Mouse (Mus musculus) liver, embryonic 12.5 days (tissue): ENCODE results near the gene Trpm2. TPM values are rescaled to one million over a fixed set of nuclear protein-coding genes. Genes with fewer than 3 reads are reported as not detected.
A peak's percentile ranks its signal among the peaks of the same experiment; 100 is the strongest.

Experiments
- ATAC-seq: fragments of 200-750 bp; cut with Nextera tagmentation; 2 replicates; pipeline ENCODE4 v1.8.0; 2017; ENCODE audit warnings: moderate number of reproducible peaks, mild to moderate bottlenecking, moderate library complexity
- H3K27ac ChIP-seq: fragments of 300-500 bp; sonication (generic); 2 replicates; pipeline ENCODE4 v1.5.1; 2016; ENCODE audit warnings: mild to moderate bottlenecking
- H3K27me3 ChIP-seq: fragments of 300-500 bp; sonication (generic); replicated peaks from 2 replicates; pipeline ENCODE4 v1.6.1; 2016; ENCODE audit warnings: mild to moderate bottlenecking, moderate library complexity
- H3K36me3 ChIP-seq: fragments of 300-500 bp; sonication (generic); 2 replicates; pipeline ENCODE4 v1.6.1; 2016; ENCODE audit warnings: mild to moderate bottlenecking, moderate library complexity
- H3K4me1 ChIP-seq: fragments of 300-500 bp; sonication (generic); 2 replicates; pipeline ENCODE4 v1.6.1; 2016
- H3K4me2 ChIP-seq: fragments of 300-500 bp; sonication (generic); 2 replicates; pipeline ENCODE4 v1.6.1; 2016; ENCODE audit warnings: mild to moderate bottlenecking, moderate library complexity
- H3K4me3 ChIP-seq: fragments of 300-500 bp; sonication (generic); 2 replicates; pipeline ENCODE4 v1.5.1; 2016; ENCODE audit warnings: mild to moderate bottlenecking, moderate library complexity
- H3K9ac ChIP-seq: fragments of 300-500 bp; sonication (generic); 2 replicates; pipeline ENCODE4 v1.6.1; 2016; ENCODE audit warnings: mild to moderate bottlenecking, moderate library complexity
- H3K9me3 ChIP-seq: fragments of 300-500 bp; sonication (generic); replicated peaks from 2 replicates; pipeline ENCODE4 v1.6.1; 2016; ENCODE audit warnings: mild to moderate bottlenecking, moderate library complexity
- WGBS: fragments of 180-500 bp; shearing (Covaris S2); methylation state at CpG from one replicate; pipeline ENCODE4 v1.1.7; 2016; ENCODE audit not compliant: insufficient replicate concordance; 5-methylcytosine and 5-hydroxymethylcytosine counted together
- polyA plus RNA-seq: library from polyadenylated mRNA; unstranded; fragments of >200 nt; fragmentation: Nextera tagmentation; extraction: Ambion mirVana; gene quantifications from 2 replicates; pipeline ENCODE4 v1.2.1, GENCODE M21; 2016

Gene Trpm2
- polyA plus RNA-seq, 1 experiment from 2014 or later = 1.1 TPM

- peak overlapping the region; percentile 99 for H3K27ac ChIP-seq
- no peak for ATAC-seq
- H3K4me3 ChIP-seq = peak overlapping the region; percentile 86
- H3K4me2 ChIP-seq = peak overlapping the region; percentile 98
- WGBS = 10% methylated on average over 7 of the region's 7 CpGs
- peaks cover 51% of the 10 kb centered on the region for H3K36me3 ChIP-seq
- no peaks in the 10 kb centered on the region for H3K9me3 ChIP-seq
- no peaks in the 10 kb centered on the region for H3K27me3 ChIP-seq
- H3K9ac ChIP-seq = peak overlapping the region; percentile 95
- H3K4me1 ChIP-seq = peaks cover 69% of the 10 kb centered on the region
Observed at GRCm38 (mm10) chr10:78007203-78007602, 36.8 kb upstream of the Trpm2 start.

- peak overlapping the region; percentile 99 for H3K27ac ChIP-seq
- H3K36me3 ChIP-seq = peaks cover 64% of the 10 kb centered on the region
- H3K27me3 ChIP-seq = no peaks in the 10 kb centered on the region
- peaks cover 71% of the 10 kb centered on the region for H3K4me1 ChIP-seq
- WGBS = 86% methylated on average over 4 of the region's 4 CpGs
- ATAC-seq = no peak
- H3K9me3 ChIP-seq = no peaks in the 10 kb centered on the region
- peak overlapping the region; percentile 86 for H3K4me3 ChIP-seq
- peak overlapping the region; percentile 95 for H3K9ac ChIP-seq
- peak overlapping the region; percentile 98 for H3K4me2 ChIP-seq
Observed at GRCm38 (mm10) chr10:78005791-78006438, 35.6 kb upstream of the Trpm2 start.

- 45% methylated on average over 3 of the region's 3 CpGs for WGBS
- H3K9ac ChIP-seq = peak overlapping the region; percentile 95
- peak; percentile 72 for ATAC-seq
Observed at GRCm38 (mm10) chr10:78004479-78005100, 34.2 kb upstream of the Trpm2 start.

GRCm38 (mm10) chr10:78002316-78002715 lies 32.0 kb upstream of the Trpm2 start:
- no peak for ATAC-seq
- 83% methylated on average over 2 of the region's 2 CpGs for WGBS
- no peak overlapping the region for H3K9ac ChIP-seq
- H3K4me2 ChIP-seq = no peak overlapping the region
- peaks cover 49% of the 10 kb centered on the region for H3K4me1 ChIP-seq
- H3K27ac ChIP-seq = 0 out of 2 replicates have a peak overlapping the region, but pooled peaks have one; percentile 22
- H3K4me3 ChIP-seq = no peak overlapping the region
- H3K36me3 ChIP-seq = peaks cover 98% of the 10 kb centered on the region
- no peaks in the 10 kb centered on the region for H3K27me3 ChIP-seq
- H3K9me3 ChIP-seq = no peaks in the 10 kb centered on the region

More at GRCm38 (mm10) chr10:78004479-78005100, 34.2 kb upstream of the Trpm2 start:
- peak overlapping the region; percentile 98 for H3K4me2 ChIP-seq
- peak overlapping the region; percentile 86 for H3K4me3 ChIP-seq
- H3K4me1 ChIP-seq = peaks cover 66% of the 10 kb centered on the region
- H3K27me3 ChIP-seq = no peaks in the 10 kb centered on the region
- no peaks in the 10 kb centered on the region for H3K9me3 ChIP-seq
- H3K36me3 ChIP-seq = peaks cover 78% of the 10 kb centered on the region
- peak overlapping the region; percentile 99 for H3K27ac ChIP-seq

DNA sequence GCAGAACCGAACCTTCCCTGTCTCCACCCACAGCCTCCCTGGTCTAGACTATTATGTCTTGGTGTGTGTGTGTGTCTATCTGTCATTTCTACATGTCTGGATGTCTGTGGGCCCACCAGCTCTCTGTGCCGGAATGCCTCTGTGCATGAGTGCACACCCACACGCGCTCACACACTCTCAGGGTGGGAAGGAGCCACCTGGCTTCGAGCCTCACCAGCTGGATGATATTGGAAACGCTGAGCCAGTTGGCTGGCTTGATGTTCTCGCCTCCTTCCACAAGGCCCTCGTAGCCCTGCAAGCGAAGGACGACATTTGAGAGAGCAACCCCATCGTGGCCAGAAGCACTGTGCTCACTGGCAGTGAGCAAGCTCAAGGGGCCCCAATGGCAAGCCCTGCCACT lies 31.4 kb upstream of the Trpm2 start:
- Histone ChIP-seq H3K27me3 (no peaks in the 10 kb centered on the region), H3K9me3 (no peaks in the 10 kb centered on the region), H3K4me3 (no peak overlapping the region), H3K36me3 (peaks cover 100% of the 10 kb centered on the region), H3K9ac (no peak overlapping the region), H3K4me2 (no peak overlapping the region), H3K4me1 (peaks cover 43% of the 10 kb centered on the region), H3K27ac (0 out of 2 replicates have a peak overlapping the region, but pooled peaks have one; percentile 8)
- 90% methylated on average over 11 of the region's 11 CpGs for WGBS
- no peak for ATAC-seq

DNA sequence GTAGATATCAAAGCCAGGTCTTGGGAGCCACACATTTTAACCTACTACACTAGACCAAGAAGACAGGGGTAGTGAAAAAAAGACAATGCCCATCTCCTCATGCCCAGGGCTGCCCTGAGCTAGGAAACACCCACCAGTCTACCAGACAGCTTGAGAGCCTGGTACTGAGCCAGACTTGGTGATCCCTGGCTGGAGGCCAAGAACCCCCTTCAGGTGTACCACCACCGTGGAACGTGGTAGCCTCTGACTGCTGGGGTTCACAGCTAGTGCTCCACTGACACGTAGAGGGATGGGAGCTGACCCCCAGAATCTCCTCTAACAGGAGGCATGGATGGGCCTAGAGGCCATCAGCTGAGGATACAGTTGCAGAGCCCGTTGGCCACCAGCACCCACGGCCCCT lies 29.8 kb upstream of the Trpm2 start:
- Histone ChIP-seq H3K9ac (no peak overlapping the region), H3K36me3 (peaks cover 100% of the 10 kb centered on the region), H3K9me3 (no peaks in the 10 kb centered on the region), H3K27me3 (no peaks in the 10 kb centered on the region), H3K4me2 (no peak overlapping the region), H3K27ac (no peak overlapping the region), H3K4me3 (no peak overlapping the region), H3K4me1 (peaks cover 27% of the 10 kb centered on the region)
- 87% methylated on average over 5 of the region's 5 CpGs for WGBS
- ATAC-seq = no peak

DNA sequence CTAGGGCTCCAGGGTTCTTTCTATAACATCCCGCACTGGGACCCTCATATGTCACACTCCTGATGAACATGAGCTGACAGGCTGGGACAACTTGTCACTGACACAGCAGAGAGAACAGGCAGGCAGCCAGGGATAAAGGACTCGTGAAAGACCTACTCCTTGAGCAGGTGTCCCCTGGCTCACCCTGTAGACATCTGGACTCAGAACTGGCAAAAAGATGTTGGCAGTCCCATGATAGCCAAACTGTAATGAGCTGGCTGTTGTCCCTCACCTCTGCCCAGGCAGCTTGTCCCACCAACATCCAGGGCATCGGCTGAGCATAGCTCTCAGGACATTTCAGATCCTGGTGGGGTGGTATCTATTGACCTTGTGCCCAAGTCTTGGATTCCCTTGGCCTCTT lies 25.3 kb upstream of the Trpm2 start:
- no peaks in the 10 kb centered on the region for H3K27me3 ChIP-seq
- no peak overlapping the region for H3K4me2 ChIP-seq
- ATAC-seq = no peak
- H3K9me3 ChIP-seq = no peaks in the 10 kb centered on the region
- H3K36me3 ChIP-seq = peaks cover 100% of the 10 kb centered on the region
- no peak overlapping the region for H3K9ac ChIP-seq
- no peak overlapping the region for H3K4me3 ChIP-seq
- H3K4me1 ChIP-seq = no peaks in the 10 kb centered on the region
- 82% methylated on average over 3 of the region's 3 CpGs for WGBS
- no peak overlapping the region for H3K27ac ChIP-seq

DNA sequence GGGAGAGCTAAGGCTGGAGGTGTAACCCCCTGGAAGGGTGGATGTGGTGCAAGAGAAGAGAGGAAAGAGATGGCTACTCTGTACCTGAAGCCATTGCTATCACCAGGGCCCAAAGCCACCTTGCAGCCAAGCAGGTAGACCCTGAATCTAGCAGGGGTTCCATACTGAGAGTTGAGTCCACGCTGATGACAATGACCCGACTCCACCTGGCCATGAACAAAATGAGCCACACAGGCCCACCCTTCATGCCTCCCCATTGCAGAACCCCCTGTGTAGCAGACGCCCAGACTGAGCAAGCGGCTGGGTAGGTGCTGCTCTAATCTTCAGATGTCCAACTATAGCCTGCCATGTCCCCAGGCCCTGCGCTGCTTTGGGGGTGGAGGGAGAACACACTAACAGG lies 15.4 kb upstream of the Trpm2 start:
- WGBS = 72% methylated on average over 5 of the region's 5 CpGs
- no peak for ATAC-seq
- no peak overlapping the region for H3K9ac ChIP-seq

DNA sequence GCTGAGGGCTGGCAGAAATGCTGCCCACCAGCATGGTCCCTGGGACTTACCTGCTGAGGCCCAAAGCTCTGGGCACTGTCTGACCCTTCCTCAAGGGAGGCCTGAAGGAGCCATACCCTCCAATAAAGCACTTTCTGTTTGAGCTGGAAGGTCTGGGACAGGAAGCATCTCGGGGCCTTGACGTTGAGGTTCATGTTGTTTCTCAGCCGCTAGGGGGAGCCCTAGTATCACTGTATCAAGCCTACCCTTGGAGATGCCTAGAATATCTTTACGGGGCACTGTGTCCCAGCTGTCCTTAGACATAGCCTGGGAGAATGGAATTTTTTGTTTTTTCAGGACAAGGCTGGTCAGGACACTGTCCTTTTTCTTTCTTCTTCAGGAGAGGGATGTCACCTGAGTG lies 14.3 kb upstream of the Trpm2 start:
- 4% methylated on average over 4 of the region's 4 CpGs for WGBS
- Histone ChIP-seq H3K9ac (no peak overlapping the region), H3K4me1 (peaks cover 5% of the 10 kb centered on the region; the same call in 1 of the 2 replicates), H3K4me2 (no peak overlapping the region), H3K27me3 (no peaks in the 10 kb centered on the region), H3K4me3 (no peak overlapping the region), H3K9me3 (no peaks in the 10 kb centered on the region), H3K27ac (no peak overlapping the region), H3K36me3 (peaks cover 33% of the 10 kb centered on the region)
- peak; percentile 60 for ATAC-seq

More for the DNA sequence above, 15.4 kb upstream of the Trpm2 start:
- H3K27ac ChIP-seq = no peak overlapping the region
- no peak overlapping the region for H3K4me3 ChIP-seq
- H3K9me3 ChIP-seq = no peaks in the 10 kb centered on the region
- no peaks in the 10 kb centered on the region for H3K4me1 ChIP-seq
- H3K4me2 ChIP-seq = no peak overlapping the region
- peaks cover 44% of the 10 kb centered on the region for H3K36me3 ChIP-seq
- no peaks in the 10 kb centered on the region for H3K27me3 ChIP-seq

- Histone ChIP-seq H3K36me3 (no peaks in the 10 kb centered on the region), H3K9me3 (no peaks in the 10 kb centered on the region), H3K4me1 (peaks cover 34% of the 10 kb centered on the region), H3K9ac (peak within 1 kb of the TSS; percentile 77), H3K27me3 (peaks cover 5% of the 10 kb centered on the region), H3K4me2 (peak within 1 kb of the TSS; percentile 89), H3K4me3 (peak within 1 kb of the TSS; percentile 70), H3K27ac (no peak within 1 kb of the TSS)
- 2% methylated on average over 57 of the region's 57 CpGs for WGBS
- ATAC-seq = peak; percentile 97
Observed at GRCm38 (mm10) chr10:77978351-77979350, 8.3 kb upstream of the Trpm2 start, which contains the start of gene 1810043G02Rik. Gene 1810043G02Rik (plus strand): TSS chr10:77978524.

DNA sequence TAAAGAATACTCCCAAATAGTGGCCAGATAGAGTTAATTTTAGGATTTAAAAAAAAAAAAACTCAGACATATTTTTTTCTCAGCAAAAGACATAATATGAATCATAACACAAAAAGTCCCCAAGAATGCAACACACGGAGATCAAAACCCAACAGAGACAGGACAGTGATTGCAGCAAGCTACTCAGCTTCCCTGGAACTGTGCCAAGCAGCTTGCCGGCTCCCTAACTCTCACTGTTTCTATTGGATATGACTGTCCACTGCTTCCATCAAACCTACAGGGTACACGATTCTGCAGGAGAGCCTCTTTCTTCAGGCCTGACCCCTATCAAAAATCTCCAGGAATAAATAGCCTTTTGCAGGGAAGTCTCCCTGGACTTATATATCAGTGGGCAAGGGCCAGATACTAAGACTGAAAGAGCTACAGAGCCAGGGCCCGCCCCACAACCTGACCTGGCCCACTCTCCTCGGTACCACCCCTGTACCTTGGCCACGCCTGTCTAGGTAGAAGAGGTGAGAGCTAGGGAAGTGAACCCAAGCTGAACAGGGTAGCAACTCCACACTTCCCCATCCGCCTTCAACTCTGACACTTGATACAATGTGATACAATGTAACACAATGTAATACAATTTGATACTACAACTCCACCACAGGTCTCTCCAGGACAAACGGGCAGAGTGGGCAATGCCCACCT lies 6.2 kb upstream of the Trpm2 start:
- no peaks in the 10 kb centered on the region for H3K36me3 ChIP-seq
- WGBS = 61% methylated on average over 8 of the region's 8 CpGs
- H3K9me3 ChIP-seq = no peaks in the 10 kb centered on the region
- no peak overlapping the region for H3K9ac ChIP-seq
- peaks cover 34% of the 10 kb centered on the region for H3K4me1 ChIP-seq
- H3K4me3 ChIP-seq = no peak overlapping the region
- no peak for ATAC-seq
- no peak overlapping the region for H3K4me2 ChIP-seq
- H3K27ac ChIP-seq = no peak overlapping the region
- H3K27me3 ChIP-seq = peaks cover 8% of the 10 kb centered on the region
